Mouse (Mus musculus) heart, postnatal 10 days (tissue): ENCODE data around the gene Ngfr. TPM values are rescaled to one million over a fixed set of nuclear protein-coding genes. Genes with fewer than 3 reads are reported as not detected.

Source experiments
- DNase-seq, 2 experiments: peaks; one replicate each; pipeline ENCODE4 v3.0.0; 2021
- intact Hi-C: fragments of 180-260 bp; cut with DNase I; formaldehyde crosslinking; loops from one replicate; pipeline ENCODE4 v1.15.1; 2025
- total RNA-seq, 2 experiments: library from RNA; stranded (reverse); gene quantifications; 2 replicates each; pipeline ENCODE4 v1.2.3; 2021

The Ngfr gene
- total RNA-seq, 2 experiments from 2014 or later = 2.7 to 4.4 TPM

DNA sequence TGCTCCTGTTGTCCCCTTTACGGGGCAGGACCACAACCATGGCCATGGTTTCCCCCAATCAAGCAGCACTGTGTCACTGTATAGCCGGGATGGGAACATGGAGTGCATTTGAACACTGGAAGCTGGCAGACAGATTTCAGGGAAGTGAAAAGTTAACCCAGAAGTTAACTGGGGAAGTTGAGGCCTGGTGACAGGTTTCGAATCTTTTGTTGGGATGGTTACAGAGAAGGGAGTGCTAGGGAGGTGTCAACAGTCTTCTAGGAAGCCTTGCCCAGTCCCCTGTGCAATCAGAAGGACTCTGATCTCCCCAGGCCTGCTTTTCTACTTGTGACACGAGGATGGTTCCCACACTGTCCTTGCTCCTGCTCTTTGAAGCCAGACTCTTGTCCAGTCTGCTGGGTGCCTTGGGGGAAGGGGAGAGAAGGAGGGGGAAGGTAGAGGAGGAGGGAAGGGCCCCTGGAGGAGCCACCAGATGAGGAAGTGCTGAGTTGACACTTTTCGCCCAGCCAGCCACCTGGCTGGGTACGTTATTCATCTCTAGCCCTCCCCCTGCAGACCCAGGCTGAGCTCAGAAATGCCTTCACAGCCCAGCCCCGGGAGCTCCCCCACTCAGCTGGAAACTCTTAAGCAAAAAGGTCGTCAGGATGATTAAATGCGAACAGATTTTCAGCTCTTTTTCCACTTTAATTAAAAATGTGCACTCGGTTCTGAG, 8.1 kb upstream of the Ngfr start:
- intact Hi-C loops = no loop called here

DNA sequence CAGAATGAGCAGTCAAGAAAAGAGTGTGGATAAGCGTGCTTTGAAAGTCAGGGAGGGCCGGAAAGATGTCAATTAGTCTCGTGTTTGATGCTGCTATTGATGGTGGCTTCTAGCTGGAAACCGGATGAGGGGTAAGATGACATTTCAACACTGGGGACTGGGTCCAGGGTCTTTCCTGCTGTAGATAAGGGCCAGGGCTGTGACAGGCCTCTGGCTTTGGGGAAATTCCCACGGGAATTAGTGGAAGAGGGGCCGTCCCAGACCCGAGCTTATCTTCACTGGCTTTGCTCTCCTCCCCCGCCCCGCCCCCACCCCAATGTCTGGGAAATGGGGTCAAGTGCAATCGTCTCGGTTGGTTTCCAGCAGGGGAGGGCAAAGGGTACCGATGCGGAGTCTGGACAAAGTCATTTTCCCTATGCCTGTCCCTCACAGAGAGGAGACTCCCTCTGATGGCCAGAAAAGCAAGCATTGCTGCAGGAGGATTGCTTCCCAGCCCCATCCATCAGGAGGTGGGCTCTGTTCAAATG, 7.2 kb upstream of the Ngfr start:
- intact Hi-C loops = no loop called here
- DNase-seq = no peak

More for the DNA sequence above, 8.1 kb upstream of the Ngfr start:
- no peak for DNase-seq

DNA sequence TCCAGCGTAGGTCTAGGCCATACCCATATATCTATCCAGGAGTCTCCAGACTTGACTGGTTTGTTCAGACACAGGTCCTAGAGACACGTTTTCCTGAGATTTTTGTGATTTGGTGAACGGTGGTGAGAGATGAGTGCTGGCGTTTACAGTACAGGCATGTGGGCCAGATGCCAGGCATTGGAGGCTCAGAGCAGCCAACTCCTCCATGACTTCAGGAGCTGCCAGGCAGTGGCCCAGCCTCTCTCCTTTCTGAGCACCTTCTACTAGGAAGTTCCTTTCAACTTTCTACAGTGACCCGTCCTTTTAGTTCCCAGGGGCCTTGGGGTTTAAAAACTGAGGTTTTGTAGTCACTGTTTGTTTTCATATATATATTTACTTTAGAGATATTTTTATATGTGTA, 6.0 kb upstream of the Ngfr start:
- intact Hi-C loops = no loop called here
- no peak for DNase-seq

DNA sequence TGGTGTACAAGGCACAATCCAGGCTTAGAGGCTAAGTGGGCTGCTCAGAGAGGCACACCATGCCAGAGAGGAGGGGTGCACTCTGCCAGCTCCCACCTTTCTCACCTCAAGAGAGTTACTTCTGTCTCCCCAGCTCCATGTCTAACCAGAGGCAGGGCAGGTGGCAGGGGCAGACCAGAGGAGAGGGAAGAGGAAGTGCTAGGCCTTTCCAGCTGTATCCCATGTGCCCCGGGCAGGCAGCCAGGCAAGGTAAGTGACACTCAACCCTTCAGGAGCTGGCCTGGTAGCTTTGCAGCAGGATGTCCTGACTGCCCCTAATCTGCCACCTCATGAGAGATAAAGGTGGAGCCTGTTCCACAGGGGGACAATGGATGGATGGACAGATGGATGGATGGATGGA, 5.2 kb upstream of the Ngfr start:
- intact Hi-C loops = no loop called here
- no peak for DNase-seq

DNA sequence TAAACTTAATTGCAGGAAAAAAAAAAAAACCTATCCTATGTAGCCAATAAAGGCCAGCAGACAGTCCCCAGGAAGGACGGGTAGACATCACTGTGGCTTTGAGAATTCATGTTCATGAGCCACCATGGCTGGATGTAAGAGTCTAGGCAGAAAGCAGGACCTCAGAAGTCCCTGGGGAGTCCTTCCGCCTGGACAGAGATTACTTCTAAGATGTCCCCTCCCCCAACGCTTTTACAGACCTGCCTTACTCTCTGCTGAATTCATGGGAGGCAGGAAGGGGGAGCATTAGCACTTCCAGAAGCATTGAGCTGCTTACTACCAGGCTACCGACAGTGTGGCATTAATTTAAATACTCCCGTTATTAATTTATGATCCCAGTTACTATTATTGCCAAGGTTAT, 1.7 kb upstream of the Ngfr start:
- intact Hi-C loops = no loop called here
- DNase-seq = no peak

DNA sequence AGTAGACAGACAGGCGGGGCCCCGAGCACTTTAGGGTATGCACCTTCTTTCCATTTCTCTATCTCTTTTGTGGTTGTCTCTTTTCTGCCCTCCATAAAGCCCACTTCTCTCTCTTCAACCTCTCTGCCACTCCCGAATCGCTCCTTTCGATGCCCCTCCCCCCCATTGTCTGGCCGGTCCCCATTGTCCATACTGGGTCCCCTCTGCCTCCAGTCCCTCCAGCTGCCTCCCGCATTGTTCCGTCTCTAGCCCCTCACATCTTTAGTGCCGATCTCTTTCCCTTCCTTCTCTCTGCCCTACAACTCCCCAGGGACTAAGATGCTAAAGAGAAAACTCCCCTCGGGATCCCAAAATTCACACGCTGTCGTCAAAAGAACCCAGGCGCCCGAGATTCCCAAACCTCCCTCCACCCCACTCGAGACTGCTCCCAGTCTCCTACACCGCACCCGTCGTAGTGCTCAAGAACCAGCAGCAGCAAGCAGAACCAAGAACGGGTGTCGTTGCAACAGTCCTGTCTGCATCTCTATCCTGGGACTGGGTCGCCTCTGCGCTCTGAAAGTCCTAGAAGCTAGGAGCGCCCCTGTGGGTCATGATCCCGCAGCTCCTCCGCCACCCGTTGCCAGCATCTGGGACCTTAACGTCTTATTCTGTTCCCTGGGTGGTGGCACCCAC, 648 bp downstream of the Ngfr start:
- intact Hi-C loops = loop anchor here (1.0 to 2.0 kb wide), 2 partner anchors 54 to 62 kb away; no protein-coding TSS in a partner anchor
- no peak for DNase-seq

DNA sequence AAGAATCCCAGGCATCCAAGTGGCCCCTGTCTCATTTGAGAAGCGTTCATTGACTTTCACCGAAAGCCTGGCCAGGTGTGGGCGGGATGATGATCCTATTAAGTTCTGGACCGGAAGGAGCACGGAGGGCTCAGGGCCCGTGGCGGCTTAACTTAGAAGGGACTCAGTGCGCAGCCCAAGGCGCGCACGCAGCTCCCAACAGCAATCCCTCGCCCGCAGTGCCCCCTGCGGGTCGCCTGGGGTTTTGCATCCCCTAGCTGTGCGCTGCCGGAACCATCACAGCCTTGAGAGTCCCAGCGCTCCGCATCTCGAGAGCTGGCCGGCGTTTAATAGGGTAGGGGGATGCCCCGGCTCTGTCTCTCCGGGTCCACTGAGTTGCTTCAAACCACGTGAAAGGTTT, 1.4 kb downstream of the Ngfr start:
- peak; percentile 87 to 93 for DNase-seq
- intact Hi-C loops = loop anchor here (1.0 to 2.0 kb wide), 2 partner anchors 53 to 63 kb away; no protein-coding TSS in a partner anchor

DNA sequence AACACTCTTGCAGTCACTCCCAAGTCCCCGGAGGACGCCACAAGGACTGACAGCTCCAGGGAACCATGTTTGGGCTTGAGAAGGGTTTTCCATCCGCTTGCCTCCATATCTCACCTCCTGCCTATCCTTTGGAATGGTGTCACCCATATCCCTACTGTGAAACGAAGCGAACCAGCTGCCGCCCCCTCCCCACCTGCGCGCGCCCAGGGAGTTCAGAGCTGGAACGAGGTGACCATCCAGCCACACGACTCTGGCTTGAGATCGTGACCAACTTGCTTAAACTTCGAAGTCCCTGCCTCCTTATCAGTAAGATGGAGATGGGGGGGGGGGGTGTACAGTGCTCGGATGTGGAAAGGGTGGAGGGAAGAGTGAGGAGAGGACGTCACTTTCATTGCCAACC, 1.9 kb downstream of the Ngfr start:
- DNase-seq = no peak
- intact Hi-C loops = loop anchor here (1.0 to 2.0 kb wide), 2 partner anchors 52 to 63 kb away; no protein-coding TSS in a partner anchor

DNA sequence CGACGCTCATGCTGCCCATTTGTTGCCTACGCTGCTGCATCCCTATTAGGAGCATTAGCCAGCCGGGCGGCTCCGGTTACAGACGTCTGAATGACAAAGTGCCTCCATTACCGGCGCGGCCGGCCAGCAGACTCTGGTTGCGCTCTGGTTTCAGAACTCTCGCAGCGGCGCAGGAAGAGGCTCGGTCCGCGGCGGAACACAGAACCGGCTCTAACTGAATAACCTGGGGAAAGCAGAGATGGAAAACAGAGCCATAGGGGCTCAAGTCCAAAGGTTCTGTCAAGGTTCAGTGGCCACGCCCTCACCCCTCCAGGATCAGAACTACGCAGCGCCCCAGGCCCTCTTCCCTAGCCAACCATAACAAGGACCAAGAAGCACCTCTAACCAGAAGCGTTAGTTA, 2.3 kb downstream of the Ngfr start:
- intact Hi-C loops = no loop called here
- peak; percentile 46 to 51 for DNase-seq

DNA sequence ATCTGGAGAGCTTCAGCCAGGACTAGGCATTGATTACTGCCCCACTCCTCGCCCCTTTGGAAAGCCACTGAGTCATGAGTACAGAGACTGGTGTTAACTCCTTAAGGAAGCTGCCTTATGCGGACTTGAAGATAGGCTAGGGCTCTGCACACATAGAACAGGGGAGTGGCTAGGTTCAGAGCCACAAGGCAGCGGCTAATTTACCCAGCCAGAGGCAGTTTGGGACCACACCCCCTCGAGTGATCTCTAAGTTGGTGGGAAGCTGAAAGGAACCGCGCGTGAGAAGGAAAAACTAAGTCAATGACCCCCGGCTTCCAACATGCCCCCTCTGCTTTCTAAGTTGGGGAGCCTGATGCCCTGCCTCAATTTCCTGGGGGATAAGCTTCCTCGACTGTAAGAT, 2.9 kb downstream of the Ngfr start:
- intact Hi-C loops = no loop called here
- DNase-seq = no peak

DNA sequence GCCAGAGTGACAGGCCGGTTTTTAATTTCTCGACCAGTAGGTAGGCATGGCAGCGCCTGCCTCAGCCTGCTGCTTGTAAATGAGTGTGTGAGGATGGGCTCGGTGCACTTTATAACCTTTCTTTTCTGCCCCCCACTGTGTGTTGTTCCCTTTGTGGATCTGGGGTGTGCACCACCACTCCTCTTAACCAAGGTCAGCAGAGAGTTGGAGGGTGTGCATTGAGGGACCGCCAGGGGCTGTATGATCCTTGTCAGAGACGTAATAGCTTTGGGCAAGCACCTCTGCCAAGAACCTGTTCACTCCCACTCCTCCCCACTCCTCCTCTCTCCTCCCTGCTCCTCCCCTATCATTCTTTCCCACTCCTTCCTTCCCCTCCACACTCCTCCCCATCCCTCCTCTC, 4.1 kb downstream of the Ngfr start:
- intact Hi-C loops = no loop called here
- DNase-seq = no peak

DNA sequence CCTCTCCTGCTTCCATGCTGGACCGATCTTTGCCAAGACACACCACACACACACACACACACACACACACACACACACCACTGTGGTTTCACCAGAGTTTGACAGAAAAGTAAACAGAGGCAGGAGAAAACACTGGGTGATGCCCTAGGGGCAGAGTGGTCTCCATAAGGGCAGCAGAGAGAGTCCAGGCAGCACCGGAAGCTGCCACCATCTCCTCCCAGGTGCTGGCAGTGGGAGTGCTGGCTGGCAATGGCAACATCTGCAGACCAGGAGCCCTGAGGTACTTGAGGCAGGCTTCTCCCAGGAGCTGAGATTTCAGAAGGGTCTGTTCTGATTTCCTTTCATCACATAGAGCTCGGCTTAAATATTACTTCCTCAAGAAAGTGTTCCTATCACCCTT, 5.3 kb downstream of the Ngfr start:
- no peak for DNase-seq
- intact Hi-C loops = no loop called here

DNA sequence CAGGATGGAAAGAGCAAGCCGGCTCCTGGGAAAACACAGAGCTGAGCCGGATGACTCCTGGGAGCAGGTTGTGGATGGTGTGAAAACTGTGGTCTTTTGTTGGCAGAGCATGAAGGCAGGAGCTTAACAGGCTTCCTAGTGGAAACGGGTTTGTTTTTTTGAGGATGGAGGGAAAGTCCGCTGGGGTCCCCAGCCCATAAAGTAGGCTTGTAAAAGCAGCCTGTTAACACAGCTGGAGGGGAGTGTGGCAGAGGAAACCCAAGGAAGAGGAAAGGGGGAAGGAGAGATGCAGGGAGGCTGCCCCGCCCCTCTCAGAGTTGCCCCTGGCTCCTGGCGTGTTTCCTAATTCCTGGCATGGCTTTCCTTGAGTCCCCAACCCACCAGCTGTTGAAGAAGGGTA, 8.1 kb downstream of the Ngfr start:
- no peak for DNase-seq
- intact Hi-C loops = no loop called here

DNA sequence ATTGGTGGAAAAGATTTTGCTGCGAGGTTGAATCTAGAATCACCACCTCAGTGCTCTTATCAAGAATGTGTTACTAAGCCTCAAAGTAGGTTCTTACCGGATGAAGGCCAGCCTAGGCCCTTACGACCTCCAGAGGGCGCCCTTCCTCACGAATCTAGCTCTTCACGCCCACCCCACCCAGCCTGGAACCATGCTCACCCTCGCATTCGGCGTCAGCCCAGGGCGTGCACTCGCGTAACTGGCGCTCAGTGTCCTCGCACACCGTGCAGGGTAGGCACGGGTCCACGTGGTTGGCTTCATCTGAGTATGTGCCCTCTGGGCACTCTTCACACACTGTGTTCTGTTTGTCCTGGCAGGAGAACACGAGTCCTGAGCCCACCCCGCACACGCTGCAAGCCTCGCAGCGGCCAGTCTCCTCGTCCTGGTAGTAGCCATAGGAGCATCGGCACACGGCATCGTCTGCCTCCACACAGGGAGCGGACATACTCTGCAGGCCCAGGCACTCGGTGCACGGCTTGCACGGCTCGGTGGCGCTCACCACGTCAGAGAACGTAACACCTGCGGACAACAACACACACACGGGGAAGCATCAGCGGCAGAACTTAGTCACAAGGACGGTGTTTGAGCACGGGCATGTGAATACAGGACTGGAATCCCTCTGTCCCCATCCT, 9.6 kb downstream of the Ngfr start:
- intact Hi-C loops = no loop called here
- DNase-seq = peak in 1 of 2 experiments; percentile 49

DNA sequence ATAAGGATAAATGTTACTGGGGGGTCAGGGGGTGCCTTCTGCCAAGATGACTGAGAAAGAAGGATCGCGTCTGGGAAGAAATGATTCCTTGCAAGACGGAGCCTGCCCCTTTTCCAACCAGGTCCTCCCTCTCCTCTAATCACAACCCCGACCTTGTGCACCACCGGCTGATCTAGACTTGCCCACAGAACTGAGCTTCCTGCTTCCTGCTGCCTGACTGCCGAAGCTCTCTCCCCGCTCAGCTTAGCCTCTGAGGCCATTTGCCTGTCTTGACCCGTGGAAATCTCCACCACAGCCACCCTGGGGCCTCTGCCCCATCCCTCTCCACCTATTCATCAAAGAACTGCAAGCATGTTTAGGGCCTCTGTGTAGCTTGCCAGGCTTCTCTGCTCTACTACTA, 11.2 kb downstream of the Ngfr start:
- intact Hi-C loops = no loop called here
- no peak for DNase-seq

DNA sequence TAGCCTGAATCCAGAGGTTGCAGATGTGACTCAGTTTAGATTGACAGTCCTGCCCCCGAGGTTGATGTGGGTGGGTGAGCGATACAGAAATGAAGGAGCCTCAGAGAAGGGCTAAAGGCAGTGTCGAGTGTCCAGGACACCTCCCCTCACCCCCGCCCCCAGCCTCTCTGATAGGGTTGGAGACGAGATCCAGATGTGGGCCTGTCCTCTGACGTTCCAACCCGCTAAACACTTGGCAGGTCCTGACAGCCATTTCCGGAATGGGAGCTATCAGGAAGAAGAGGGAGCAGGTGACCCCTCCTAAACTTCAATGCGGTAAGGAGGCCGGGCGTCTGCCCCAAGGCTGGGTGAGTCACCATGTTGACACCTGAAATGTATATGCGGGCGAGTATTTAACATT, 11.7 kb downstream of the Ngfr start:
- intact Hi-C loops = no loop called here
- peak; percentile 32 to 38 for DNase-seq

DNA sequence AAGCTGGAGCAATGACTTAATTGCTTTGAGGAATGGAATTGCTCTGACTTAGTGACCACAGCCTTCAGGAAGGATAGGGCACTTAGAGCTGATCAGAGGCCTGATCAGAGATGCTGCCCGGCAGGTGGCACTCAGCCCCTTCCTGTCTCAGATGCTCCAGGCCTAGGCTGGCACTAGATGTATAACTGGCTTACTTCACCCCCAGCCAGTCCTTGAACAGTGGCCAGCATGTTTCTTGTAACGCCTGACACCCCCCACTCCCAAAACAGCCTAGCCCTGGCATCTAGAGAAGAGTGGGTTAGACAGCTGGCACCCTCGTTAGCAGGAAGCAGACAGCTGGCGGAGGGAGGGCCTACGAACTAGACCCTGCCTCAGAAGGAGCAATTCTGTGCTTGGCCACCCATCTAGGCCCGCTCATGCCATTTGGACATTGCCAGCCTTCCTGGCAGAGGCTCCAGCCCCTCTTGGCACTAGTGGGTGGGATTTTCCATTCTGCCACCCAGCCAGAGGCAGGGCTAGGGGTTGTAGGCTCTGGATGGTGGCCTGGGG, 12.7 kb downstream of the Ngfr start:
- DNase-seq = no peak

DNA sequence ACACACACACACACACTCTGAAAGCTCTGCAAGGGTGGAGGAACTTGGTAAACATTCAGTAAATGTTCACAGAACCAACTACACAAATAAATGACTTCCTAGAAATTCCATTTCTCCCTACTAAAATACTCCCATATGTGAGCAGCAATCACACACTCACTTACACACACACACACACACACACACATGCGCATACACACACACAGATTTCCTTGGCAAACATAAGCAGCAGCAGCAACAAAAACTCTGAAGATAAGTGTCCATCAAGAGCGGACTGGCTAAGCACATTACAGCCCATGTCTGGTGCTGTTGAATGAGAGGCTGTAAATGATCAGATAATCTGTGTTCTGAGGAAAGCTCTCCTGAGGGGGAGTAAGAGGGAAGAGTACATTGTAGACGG, 15.3 kb downstream of the Ngfr start:
- intact Hi-C loops = no loop called here
- no peak for DNase-seq

More for the DNA sequence above, 12.7 kb downstream of the Ngfr start:
- intact Hi-C loops = no loop called here

DNA sequence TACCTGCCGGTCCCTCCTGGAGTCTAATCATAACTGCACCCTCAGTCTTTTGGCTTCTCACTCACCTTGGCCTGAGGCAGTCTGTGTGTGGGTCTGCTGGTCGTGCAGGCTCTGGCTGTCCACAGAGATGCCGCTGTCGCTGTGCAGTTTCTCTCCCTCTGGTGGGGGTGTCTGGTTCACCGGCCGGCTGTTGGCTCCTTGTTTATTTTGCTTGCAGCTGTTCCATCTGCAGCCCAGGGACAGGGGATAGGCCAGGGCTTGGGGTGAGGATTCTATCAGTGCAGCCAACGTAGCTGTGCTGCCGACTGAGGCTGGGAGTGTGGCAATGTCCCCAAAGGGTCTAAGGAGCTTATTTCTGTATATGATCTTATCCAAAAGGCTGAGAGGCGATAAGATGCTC, 15.8 kb downstream of the Ngfr start:
- peak; percentile 33 to 50 for DNase-seq

DNA sequence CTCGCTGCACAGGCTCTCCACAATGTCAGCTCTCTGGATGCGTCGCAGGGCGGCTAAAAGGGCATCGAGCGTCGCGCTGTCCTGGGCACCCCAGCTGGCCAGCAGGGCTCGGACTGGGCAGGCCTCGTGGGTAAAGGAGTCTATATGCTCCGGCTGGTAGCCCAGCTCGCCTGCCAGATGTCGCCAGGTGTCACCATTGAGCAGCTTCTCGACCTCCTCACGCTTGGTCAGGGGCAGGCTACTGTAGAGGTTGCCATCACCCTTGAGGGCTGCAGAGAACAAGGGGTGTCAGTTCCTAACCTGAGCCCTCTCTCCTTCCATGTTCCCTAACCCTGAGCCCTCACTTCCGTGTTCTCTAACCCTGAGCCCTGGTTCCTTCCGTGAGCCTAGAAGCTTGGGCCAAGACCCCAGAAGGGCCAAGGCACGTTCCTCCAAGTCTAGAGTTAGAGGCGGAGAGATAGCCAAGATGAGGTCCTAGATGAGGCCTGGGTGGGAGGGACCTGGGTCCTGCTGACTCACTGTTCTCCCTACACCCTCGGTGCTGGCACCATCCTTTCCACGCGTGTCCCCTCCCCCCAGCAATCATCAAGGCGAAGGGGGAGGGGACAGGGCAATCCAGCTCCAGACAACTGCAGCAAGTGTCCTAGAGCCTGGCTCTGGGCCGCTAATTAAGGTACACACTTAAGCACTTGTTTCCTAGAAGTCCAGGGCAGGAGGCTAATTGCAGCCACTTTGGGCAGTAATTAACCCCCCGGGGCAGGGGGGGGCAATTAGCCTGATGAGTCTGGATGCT, 16.5 kb downstream of the Ngfr start:
- intact Hi-C loops = no loop called here
- DNase-seq = no peak

More for the DNA sequence above, 15.8 kb downstream of the Ngfr start:
- intact Hi-C loops = no loop called here
